Comparison of ENCODE assay signal across 14 mouse cellular contexts in the genomic region with DNA sequence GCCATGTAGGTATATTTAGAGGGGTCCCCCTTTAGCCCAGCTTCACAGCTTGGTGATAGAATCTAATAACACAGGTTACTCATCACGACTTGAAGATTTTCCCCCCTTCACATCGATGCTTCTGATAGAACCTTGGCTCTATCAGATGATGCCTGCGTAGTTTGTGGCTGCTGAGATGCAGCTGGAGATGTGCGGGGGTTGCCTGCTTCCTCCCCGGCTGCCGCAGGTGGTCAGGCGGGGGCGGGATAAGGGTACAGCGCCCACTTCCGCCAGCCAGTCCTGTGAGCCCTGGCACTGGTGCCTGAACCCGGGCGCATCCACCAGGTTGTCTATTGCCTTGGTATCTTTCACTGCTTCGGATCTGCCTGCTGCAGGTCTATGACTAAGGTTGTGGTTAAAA. TPM values are rescaled to one million over a fixed set of nuclear protein-coding genes. Genes with fewer than 3 reads are reported as not detected.
DNase-seq lines count a peak whose midpoint lies in the region; ATAC-seq and TF ChIP-seq lines count a peak whose summit lies in the region.
"Had no signal": no experiment of that assay in that cellular context is flagged by ENCODE, and none has a peak within 500 bp of the region (broad histone marks: within the 10 kb centered on the region; RNA-seq: fewer than 3 reads in every experiment).

No protein-coding gene starts in this region.

- no peak overlapping the region for H3K4me2 ChIP-seq in lung, postnatal 0 days (replicated peaks; ENCODE audit: low read depth, low read length)
- H3K4me2 ChIP-seq in midbrain, embryonic 13.5 days (replicated peaks), result no peak overlapping the region
- H3K4me2 ChIP-seq in midbrain, embryonic 11.5 days, result no peak overlapping the region
- H3K4me2 ChIP-seq: forebrain, embryonic 15.5 days; limb, embryonic 12.5 days had no signal

- H3K4me3 ChIP-seq in lung, postnatal 0 days (ENCODE audit: low read depth, low read length), result no peak overlapping the region
- no peak overlapping the region for H3K4me3 ChIP-seq in midbrain, embryonic 13.5 days (replicated peaks)
- H3K4me3 ChIP-seq in midbrain, embryonic 11.5 days (ENCODE audit: low read depth, low read length), result no peak overlapping the region
- H3K4me3 ChIP-seq: forebrain, embryonic 15.5 days; heart, embryonic 10.5 days; limb, embryonic 12.5 days had no signal

- TF ChIP-seq CTCF in lung, postnatal 0 days (IDR thresholded peaks at IDR 0.05), result no peak

- H3K27me3 ChIP-seq in lung, postnatal 0 days (replicated peaks; ENCODE audit: insufficient read depth, low read length), result no peaks in the 10 kb centered on the region
- H3K27me3 ChIP-seq in midbrain, embryonic 13.5 days, result no peaks in the 10 kb centered on the region
- H3K27me3 ChIP-seq in midbrain, embryonic 11.5 days (ENCODE audit: control insufficient read depth, insufficient read depth, low read length), result no peaks in the 10 kb centered on the region
- H3K27me3 ChIP-seq: forebrain, embryonic 15.5 days; limb, embryonic 12.5 days had no signal

- H3K27ac ChIP-seq in lung, postnatal 0 days (ENCODE audit: low read length), result no peak overlapping the region
- H3K27ac ChIP-seq in midbrain, embryonic 13.5 days, result no peak overlapping the region
- H3K27ac ChIP-seq in midbrain, embryonic 11.5 days (ENCODE audit: low read depth, low read length), result no peak overlapping the region
- H3K27ac ChIP-seq: forebrain, embryonic 15.5 days; limb, embryonic 12.5 days had no signal

- 82% methylated on average over 13 of the region's 13 CpGs for WGBS in lung, postnatal 0 days
- 87% methylated on average over 13 of the region's 13 CpGs for WGBS in midbrain, embryonic 13.5 days
- 84% methylated on average over 13 of the region's 13 CpGs for WGBS in midbrain, embryonic 11.5 days

- TF ChIP-seq EP300 in lung, postnatal 0 days (IDR thresholded peaks at IDR 0.05), result no peak

- DNase-seq in lung, postnatal 4 days, result peak; percentile 48 to 60
- no peak for DNase-seq in lung, postnatal 0 days (ENCODE audit: low spot score)
- peak; percentile 91 for DNase-seq in induced T-regulatory cell, adult 2 months (ENCODE audit: low read depth)
- peak; percentile 30 to 47 for DNase-seq in spleen, postnatal 14 days (ENCODE audit: low spot score in 2 of 2)
- no peak for DNase-seq in kidney, postnatal 4 days
- DNase-seq in layer of hippocampus, postnatal 14 days (ENCODE audit: low spot score in 2 of 2), result no peak
- DNase-seq in midbrain, embryonic 11.5 days (ENCODE audit: low spot score, missing footprints), result no peak
- DNase-seq: cerebellum, adult 9-11 months; right cerebral cortex, postnatal 4 days had no signal

- H3K36me3 ChIP-seq in lung, postnatal 0 days (ENCODE audit: insufficient read depth, low read length), result no peaks in the 10 kb centered on the region
- H3K36me3 ChIP-seq in midbrain, embryonic 13.5 days, result no peaks in the 10 kb centered on the region
- H3K36me3 ChIP-seq in midbrain, embryonic 11.5 days (ENCODE audit: control insufficient read depth, insufficient read depth, low read length), result no peaks in the 10 kb centered on the region
- H3K36me3 ChIP-seq: forebrain, embryonic 15.5 days; limb, embryonic 12.5 days had no signal

- no peak for ATAC-seq in lung, postnatal 0 days
- ATAC-seq in midbrain, embryonic 13.5 days, result no peak
- ATAC-seq in midbrain, embryonic 11.5 days (ENCODE audit: low FRiP score), result no peak
- ATAC-seq: forebrain, embryonic 15.5 days; midbrain, embryonic 16.5 days had no signal

- no peak overlapping the region for H3K9ac ChIP-seq in lung, postnatal 0 days (replicated peaks; ENCODE audit: low read depth)
- H3K9ac ChIP-seq in midbrain, embryonic 13.5 days (replicated peaks), result no peak overlapping the region
- H3K9ac ChIP-seq in midbrain, embryonic 11.5 days (ENCODE audit: low read length), result no peak overlapping the region
- H3K9ac ChIP-seq: forebrain, embryonic 15.5 days; limb, embryonic 12.5 days had no signal

- no peaks in the 10 kb centered on the region for H3K4me1 ChIP-seq in lung, postnatal 0 days (ENCODE audit: insufficient read depth, low read depth, low read length)
- H3K4me1 ChIP-seq in midbrain, embryonic 13.5 days (replicated peaks), result 0 out of 2 replicates have a peak, but pooled peaks cover 3% of the 10 kb centered on the region
- no peaks in the 10 kb centered on the region for H3K4me1 ChIP-seq in midbrain, embryonic 11.5 days (ENCODE audit: control insufficient read depth, insufficient read depth, low read length)
- H3K4me1 ChIP-seq: forebrain, embryonic 15.5 days had no signal

- no peaks in the 10 kb centered on the region for H3K9me3 ChIP-seq in lung, postnatal 0 days (ENCODE audit: low read length)
- H3K9me3 ChIP-seq in midbrain, embryonic 13.5 days, result no peaks in the 10 kb centered on the region
- no peaks in the 10 kb centered on the region for H3K9me3 ChIP-seq in midbrain, embryonic 11.5 days (ENCODE audit: control insufficient read depth, low read length)
- H3K9me3 ChIP-seq: forebrain, embryonic 15.5 days; heart, embryonic 10.5 days; limb, embryonic 12.5 days had no signal

RNA-seq across cellular contexts. Expression of a gene that starts 19.5 kb away (rescaled TPM):
- polyA plus RNA-seq in lung, postnatal 0 days (2015; fragmentation: Nextera tagmentation; extraction: Ambion mirVana), result 8.7 and 8.8 TPM in 2 replicates
- total RNA-seq in layer of hippocampus, postnatal 14 days (2021), result 10 to 100 TPM; 22.2 to 24.9 TPM
- 21.3 and 22.7 TPM in 2 replicates for polyA plus RNA-seq in midbrain, embryonic 13.5 days (2015; fragmentation: Nextera tagmentation; extraction: Ambion mirVana)
- 11.2 and 13.2 TPM in 2 replicates for polyA plus RNA-seq in midbrain, embryonic 11.5 days (2014; fragmentation: Nextera tagmentation; extraction: Ambion mirVana)

Comparison
In these comparisons a context has a peak if more than half of its experiments do, and no peak if none do; other contexts are left out.
1. DNase-seq: peak in lung, postnatal 4 days (2 of 2), induced T-regulatory cell, adult 2 months (single experiment) and spleen, postnatal 14 days (2 of 2); none in lung, postnatal 0 days (single experiment), kidney, postnatal 4 days (0 of 2), layer of hippocampus, postnatal 14 days (0 of 2) and midbrain, embryonic 11.5 days (single experiment).